Mouse (Mus musculus): ENCODE results near the gene Olfr1424.
"Not testable (repeated sequence)": the region's sequence is repeated elsewhere in the genome, so short reads cannot be mapped to it uniquely, and the experiment has no call there.

Olfr1424 gene

GRCm38 (mm10) chr19:12062582-12062981, at the start of gene Olfr1424:
Gene Olfr1424, minus strand, starts transcription at chr19:12062682.
- not testable (repeated sequence) for DNase-seq

- DNase-seq = no peak
These were observed 42.1 kb upstream of the Olfr1424 start for GRCm38 (mm10) chr19:12104541-12104940.

GRCm38 (mm10) chr19:12103234-12103633, 40.8 kb upstream of the Olfr1424 start, which contains the start of gene Olfr1427:
Gene Olfr1427, minus strand, starts transcription at chr19:12103334.
- no peak for DNase-seq

DNA sequence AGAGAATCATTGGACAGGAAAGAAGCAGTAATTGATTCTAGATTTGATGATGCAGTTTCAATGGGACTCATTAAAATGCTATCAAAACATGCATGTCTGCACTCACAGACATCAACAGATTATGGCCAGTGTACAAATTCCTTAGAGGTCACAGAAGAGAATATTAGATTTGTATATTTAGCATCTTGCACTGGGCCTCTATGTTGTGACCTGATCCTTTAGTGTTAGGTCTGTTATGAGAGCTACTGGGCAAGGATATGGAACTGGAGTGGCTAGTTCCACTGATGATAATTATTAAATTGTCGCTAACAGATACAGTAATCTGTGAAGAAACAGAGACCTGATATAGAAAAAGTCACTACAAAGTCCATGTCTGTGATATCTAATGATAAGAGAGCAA, 29.4 kb upstream of the Olfr1424 start, which contains the start of gene Olfr1426:
TSS of gene Olfr1426 (minus strand) at position 101 of the 400 bp plus-strand sequence.
- no peak for DNase-seq

GRCm38 (mm10) chr19:12077631-12078030, 15.1 kb upstream of the Olfr1424 start, which contains the start of gene Olfr1425:
Gene Olfr1425, minus strand, starts transcription at chr19:12077731.
- not testable (repeated sequence) for DNase-seq

- DNase-seq = not testable (repeated sequence)
These were observed 7.1 kb upstream of the Olfr1424 start for GRCm38 (mm10) chr19:12069546-12069945.

GRCm38 (mm10) chr19:12067806-12068205, 5.3 kb upstream of the Olfr1424 start:
- DNase-seq = not testable (repeated sequence)

GRCm38 (mm10) chr19:12043163-12043562, 19.3 kb downstream of the Olfr1424 start:
- DNase-seq = no peak

DNA sequence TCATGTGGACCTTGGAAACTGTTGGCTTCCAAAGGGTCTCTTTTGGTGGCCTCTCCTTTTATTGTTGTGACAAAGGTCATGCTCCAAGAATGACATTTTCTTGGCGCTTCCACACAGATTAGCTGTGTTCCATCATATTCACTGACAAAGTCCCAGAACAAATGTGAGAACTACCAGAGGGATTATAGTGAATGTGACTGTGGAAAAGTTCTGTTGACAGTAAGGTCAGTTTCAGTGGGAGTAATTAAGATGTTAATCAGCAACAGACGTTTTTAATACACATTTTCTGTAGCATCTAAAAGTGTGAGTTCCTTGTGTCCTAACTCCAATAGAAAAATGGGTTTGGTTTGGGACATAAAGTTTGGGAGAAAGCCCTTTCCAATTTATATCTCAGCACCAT, 21.3 kb downstream of the Olfr1424 start, which contains the start of gene Olfr1423:
TSS of gene Olfr1423 (minus strand) at position 101 of the 400 bp plus-strand sequence.
- DNase-seq = no peak

- DNase-seq = no peak
These were observed 24.8 kb downstream of the Olfr1424 start for GRCm38 (mm10) chr19:12037727-12038126.

DNA sequence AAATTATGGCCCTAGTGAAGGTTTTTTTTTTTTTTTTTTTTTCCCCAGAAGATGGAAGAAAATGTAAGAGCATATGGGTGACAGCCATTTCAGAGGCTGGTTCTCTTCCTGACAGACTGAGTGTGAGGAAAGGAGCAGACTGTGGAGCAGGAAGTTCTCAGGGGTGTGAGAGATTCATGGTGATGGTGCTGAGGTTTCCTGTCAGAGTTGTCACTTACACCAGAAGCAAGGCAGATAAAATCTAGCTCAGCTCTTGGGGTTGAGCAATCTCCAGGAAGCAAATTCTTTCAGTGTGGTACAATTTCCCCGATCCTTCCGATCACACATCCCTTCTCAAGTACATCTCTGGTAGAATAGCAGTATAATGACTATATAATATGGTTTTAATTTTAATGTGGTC, 35.9 kb downstream of the Olfr1424 start:
- no peak for DNase-seq

DNA sequence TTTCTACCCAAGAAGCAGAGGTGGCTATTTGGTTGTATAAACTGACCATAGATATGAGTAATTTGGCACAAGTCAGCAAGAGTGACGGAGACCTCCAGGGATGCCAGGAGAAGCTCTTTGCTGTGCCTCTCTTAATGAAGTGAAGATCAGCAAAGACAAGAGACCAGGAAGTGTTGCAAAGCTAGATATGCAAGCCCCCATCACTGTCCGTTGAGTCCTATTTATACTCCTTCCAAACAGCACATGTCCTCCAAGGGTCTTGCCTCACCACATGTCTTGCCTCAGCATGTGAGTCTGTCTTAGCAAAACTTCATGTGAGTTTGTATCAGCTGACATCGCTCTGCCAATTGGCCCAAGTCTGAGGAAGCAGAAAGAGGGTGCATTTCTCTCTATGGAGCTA, 37.1 kb downstream of the Olfr1424 start:
- DNase-seq = no peak

- no peak for DNase-seq
These were observed 38.3 kb downstream of the Olfr1424 start for GRCm38 (mm10) chr19:12024149-12024548.

DNA sequence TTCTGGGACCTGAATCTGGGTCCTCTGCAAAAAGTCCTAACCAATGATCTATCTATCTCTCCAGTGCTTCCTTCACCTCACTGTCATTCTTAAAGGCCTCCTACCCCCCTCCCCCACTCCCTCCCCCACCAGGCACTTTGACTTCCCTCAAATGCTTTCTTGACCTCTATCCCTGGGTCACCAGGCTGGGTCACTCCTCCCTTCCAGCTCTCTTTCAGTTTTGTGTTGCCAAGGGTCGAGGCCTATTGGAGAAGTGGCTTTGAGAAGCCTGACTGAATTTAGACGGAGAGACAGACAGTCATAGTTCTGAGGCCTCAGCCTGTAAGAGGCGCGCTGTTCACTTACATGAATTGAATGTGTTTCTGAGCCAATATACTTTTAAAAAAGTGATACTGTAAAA, 46.3 kb downstream of the Olfr1424 start:
- DNase-seq = no peak

DNA sequence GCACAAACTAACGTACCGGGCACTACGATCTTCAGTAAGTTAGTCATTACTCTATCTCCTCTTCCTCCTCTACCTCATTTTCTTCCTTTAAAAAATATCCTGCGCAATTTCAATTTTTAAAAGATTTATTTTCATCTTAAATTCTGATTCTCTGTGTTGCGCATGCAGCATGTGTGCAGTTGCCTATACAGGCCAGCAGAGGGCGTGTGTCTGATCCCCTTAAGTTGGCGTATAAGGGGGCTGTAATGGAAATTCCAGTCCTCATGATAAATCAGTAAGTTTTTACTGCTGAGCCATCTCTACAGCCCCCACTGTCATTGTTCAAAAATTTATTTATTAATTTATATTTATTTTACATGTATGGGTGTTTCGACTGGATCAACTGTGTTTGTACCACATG, 46.8 kb downstream of the Olfr1424 start:
- no peak for DNase-seq

- DNase-seq = peak; percentile 53
These were observed 49.3 kb downstream of the Olfr1424 start for GRCm38 (mm10) chr19:12013228-12013627.

- DNase-seq = no peak
These were observed 49.9 kb downstream of the Olfr1424 start for GRCm38 (mm10) chr19:12012615-12013014.

DNA sequence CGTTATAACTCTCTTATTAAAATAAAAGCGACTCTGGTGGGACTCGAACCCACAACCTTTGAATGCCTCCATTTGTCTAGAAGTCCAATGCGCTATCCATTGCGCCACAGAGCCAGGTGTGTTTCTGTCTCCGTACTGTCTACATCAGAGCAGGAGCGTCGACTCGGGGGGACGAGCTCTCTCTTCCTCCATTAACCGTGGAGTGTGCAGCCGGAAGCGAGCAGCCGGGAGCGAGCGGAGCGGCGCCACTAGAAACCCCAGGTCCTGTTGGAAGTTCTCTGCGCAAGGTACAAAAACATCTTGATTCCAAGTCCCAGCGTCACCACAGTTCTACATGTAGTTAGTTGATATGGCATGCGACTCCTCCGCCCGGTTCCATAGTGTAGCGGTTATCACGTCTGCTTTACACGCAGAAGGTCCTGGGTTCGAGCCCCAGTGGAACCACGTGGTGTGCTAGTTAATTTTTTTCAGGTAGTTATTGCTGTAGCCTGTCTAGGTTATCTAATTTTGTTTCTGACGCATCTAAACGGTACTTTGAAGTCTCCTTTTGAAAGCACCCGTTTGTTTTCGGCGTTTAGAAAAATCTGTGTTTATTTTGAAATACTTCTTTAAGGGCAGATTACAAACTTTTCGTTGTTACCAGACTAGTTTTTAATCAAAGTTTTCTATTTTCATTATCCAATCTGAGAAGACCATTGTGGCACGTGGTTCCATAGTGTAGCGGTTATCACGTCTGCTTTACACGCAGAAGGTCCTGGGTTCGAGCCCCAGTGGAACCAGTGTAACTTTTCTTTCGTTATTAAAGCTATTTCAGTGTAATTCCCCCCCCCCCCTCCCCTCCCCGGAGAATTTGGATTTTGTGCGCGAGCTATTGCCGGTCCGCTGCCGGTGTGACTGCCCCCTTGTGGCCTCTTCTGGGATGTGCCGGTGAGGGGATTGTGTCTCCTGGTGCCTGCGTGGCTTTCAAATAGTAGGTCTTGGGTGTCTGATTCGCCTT, 50.6 kb downstream of the Olfr1424 start:
- peak; percentile 91 for DNase-seq

- DNase-seq = peak; percentile 79
These were observed 51.4 kb downstream of the Olfr1424 start for GRCm38 (mm10) chr19:12010916-12011559.

- DNase-seq = peak; percentile 67
These were observed 52.2 kb downstream of the Olfr1424 start for GRCm38 (mm10) chr19:12010281-12010771.

DNA sequence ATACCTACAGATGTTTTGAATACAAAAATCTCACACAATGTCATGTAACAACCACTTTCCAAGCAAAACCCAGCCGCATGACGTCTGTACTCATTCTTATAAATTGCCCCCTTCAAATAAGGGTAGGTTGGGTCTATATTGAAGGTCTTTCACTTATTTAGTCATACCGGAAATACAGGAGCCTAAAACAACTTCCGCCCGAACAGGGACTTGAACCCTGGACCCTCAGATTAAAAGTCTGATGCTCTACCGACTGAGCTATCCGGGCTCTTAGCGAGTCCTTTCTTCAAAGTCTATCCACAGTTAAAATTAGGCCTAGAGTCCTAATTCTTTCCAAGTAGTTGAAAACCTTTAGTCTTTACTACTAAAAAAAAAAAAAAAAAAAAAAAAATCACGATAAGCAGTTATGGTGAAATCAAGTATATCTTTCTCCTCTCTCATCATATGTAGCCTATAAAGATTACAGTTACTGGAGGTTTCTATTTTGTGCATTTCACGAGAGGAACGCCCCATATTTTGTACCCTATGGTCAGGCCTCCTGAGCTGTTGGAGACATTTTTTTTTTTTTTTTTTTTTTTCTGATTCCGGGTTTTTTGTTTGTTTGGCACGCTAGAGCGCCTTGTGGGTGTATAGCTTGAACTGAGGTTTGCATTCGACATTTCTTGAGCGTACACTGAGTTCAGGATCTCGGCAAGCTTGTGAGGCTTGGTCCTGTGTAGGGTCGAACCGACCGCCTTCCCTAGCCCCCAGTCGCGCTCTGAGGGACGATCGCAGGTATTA, 52.8 kb downstream of the Olfr1424 start:
- peak; percentile 77 for DNase-seq

Measured in lung, postnatal 14 days (tissue).